Mouse (Mus musculus) heart, embryonic 11.5 days (tissue): ENCODE results near the gene Cdr2l. TPM values are rescaled to one million over a fixed set of nuclear protein-coding genes. Genes with fewer than 3 reads are reported as not detected.

ENCODE experiments used
- ATAC-seq: fragments of 200-750 bp; cut with Nextera tagmentation; replicated peaks from 2 replicates; pipeline ENCODE4 v1.8.0; 2017; ENCODE audit warnings: moderate library complexity; ENCODE audit not compliant: insufficient number of reproducible peaks, low FRiP score, low TSS enrichment
- H3K27ac ChIP-seq: fragments of 300-500 bp; sonication (generic); 2 replicates; pipeline ENCODE4 v1.5.1; 2014; ENCODE audit warnings: mild to moderate bottlenecking, low read depth, low read length
- H3K27me3 ChIP-seq: fragments of 300-500 bp; sonication (generic); 2 replicates; pipeline ENCODE4 v1.6.1; 2014; ENCODE audit warnings: mild to moderate bottlenecking, low read length, mixed read lengths; ENCODE audit not compliant: control insufficient read depth, insufficient read depth
- H3K36me3 ChIP-seq: fragments of 300-500 bp; sonication (generic); 2 replicates; pipeline ENCODE4 v1.6.1; 2014; ENCODE audit warnings: mild to moderate bottlenecking, low read length, moderate library complexity, mixed read lengths; ENCODE audit not compliant: control insufficient read depth, insufficient read depth
- H3K4me1 ChIP-seq: fragments of 300-500 bp; sonication (generic); 2 replicates; pipeline ENCODE4 v1.6.1; 2014; ENCODE audit warnings: low read length; ENCODE audit not compliant: control insufficient read depth, insufficient read depth
- H3K4me2 ChIP-seq: fragments of 300-500 bp; sonication (generic); 2 replicates; pipeline ENCODE4 v1.6.1; 2014; ENCODE audit warnings: mild to moderate bottlenecking, moderate library complexity
- H3K4me3 ChIP-seq: fragments of 300-500 bp; sonication (generic); 2 replicates; pipeline ENCODE4 v1.5.1; 2014; ENCODE audit warnings: low read depth, low read length
- H3K9ac ChIP-seq: fragments of 300-500 bp; sonication (generic); 2 replicates; pipeline ENCODE4 v1.6.1; 2014; ENCODE audit warnings: mild to moderate bottlenecking, low read depth, low read length, moderate library complexity
- H3K9me3 ChIP-seq: fragments of 300-500 bp; sonication (generic); replicated peaks from 2 replicates; pipeline ENCODE4 v1.6.1; 2016; ENCODE audit warnings: low read length; ENCODE audit not compliant: control insufficient read depth
- WGBS: fragments of 180-500 bp; shearing (Covaris S2); extraction: QIAGEN DNeasy Blood & Tissue Kit; methylation state at CpG from one replicate; pipeline ENCODE4 v1.1.7; 2014; ENCODE audit not compliant: insufficient replicate concordance; 5-methylcytosine and 5-hydroxymethylcytosine counted together
- polyA plus RNA-seq: library from polyadenylated mRNA; unstranded; fragments of >200 nt; fragmentation: Nextera tagmentation; extraction: Ambion mirVana; gene quantifications from 2 replicates; pipeline ENCODE4 v1.2.1, GENCODE M21; 2014

Cdr2l gene
- polyA plus RNA-seq, 1 experiment from 2014 or later: 7.8 TPM

GRCm38 (mm10) chr11:115437571-115438122 lies 55.9 kb downstream of the Cdr2l start:
- ATAC-seq: no peak
- H3K27ac ChIP-seq: no peak overlapping the region
- H3K9ac ChIP-seq: no peak overlapping the region
- peaks cover 9% of the 10 kb centered on the region for H3K4me1 ChIP-seq
- H3K4me2 ChIP-seq: no peak overlapping the region
- no peaks in the 10 kb centered on the region for H3K27me3 ChIP-seq
- no peak overlapping the region for H3K4me3 ChIP-seq
- H3K36me3 ChIP-seq: no peaks in the 10 kb centered on the region; the same call in 1 of the 2 replicates
- peaks cover 4% of the 10 kb centered on the region; the same call in 1 of the 2 replicates for H3K9me3 ChIP-seq
- WGBS: 73% methylated on average over 5 of the region's 5 CpGs

DNA sequence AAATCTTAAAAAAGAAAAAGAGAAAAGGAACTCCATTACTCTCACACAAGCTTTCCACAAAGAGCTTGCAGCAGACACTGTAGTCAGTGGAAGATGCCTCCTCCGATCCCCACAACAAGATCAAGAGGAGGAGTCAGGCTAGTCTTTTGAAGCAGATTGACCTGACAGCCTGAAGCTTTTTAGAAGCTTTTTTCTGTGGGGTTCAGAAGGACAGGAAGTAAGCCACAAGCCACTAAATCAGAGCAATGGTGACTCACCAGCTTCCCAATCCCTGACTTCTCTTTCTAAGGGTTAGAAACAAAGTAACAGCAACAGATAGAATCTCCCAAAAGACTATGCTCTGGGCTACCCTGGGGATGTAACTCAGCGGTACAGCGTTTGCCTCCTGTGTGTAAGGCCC lies 57.6 kb downstream of the Cdr2l start:
- Histone ChIP-seq H3K9me3 (peaks cover 4% of the 10 kb centered on the region; the same call in 1 of the 2 replicates), H3K27me3 (no peaks in the 10 kb centered on the region), H3K4me1 (peaks cover 9% of the 10 kb centered on the region), H3K27ac (no peak overlapping the region), H3K4me2 (no peak overlapping the region), H3K4me3 (no peak overlapping the region), H3K9ac (no peak overlapping the region), H3K36me3 (no peaks in the 10 kb centered on the region)
- 76% methylated on average over 3 of the region's 3 CpGs for WGBS
- no peak for ATAC-seq

DNA sequence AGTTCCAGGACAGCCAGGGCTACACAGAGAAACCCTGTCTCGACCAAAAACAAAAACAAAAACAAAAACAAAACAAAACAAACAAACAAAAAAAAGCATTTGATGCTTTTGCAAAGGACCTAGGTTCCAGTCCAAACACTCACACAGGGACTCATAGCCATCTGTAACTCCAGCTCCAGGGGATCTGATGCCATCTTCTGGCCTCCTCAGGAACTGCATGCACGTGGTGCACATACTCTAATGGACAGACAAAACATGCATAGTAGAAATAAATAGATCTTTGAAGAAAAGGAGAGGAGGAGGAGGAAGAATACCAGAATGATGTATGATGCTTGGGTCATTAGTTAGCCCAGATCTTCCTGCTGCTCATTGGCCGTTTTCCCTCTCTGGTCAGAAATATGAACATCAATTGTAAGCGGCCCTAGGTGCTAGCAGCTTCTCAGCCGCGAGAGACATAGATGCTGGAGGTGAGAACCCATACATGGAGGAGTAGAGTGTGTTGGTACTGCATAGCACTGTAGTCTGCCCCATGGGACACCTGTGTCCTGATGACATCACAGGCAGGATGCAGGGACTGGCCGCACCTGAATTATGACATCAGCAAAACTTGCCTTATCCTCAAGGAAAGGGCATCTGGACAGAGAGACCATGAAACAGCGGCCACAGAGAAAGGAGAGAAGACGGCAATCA lies 58.3 kb downstream of the Cdr2l start, which contains the start of gene Trim80:
Trim80 (plus strand) TSS at position 640 of the 690 bp plus-strand sequence.
- Histone ChIP-seq H3K27me3 (no peaks in the 10 kb centered on the region), H3K4me2 (no peak within 1 kb of the TSS), H3K4me1 (peaks cover 9% of the 10 kb centered on the region), H3K9me3 (peaks cover 4% of the 10 kb centered on the region; the same call in 1 of the 2 replicates), H3K36me3 (no peaks in the 10 kb centered on the region), H3K4me3 (no peak within 1 kb of the TSS), H3K9ac (no peak within 1 kb of the TSS), H3K27ac (no peak within 1 kb of the TSS)
- ATAC-seq: no peak
- WGBS: 85% methylated on average over 9 of the region's 9 CpGs

DNA sequence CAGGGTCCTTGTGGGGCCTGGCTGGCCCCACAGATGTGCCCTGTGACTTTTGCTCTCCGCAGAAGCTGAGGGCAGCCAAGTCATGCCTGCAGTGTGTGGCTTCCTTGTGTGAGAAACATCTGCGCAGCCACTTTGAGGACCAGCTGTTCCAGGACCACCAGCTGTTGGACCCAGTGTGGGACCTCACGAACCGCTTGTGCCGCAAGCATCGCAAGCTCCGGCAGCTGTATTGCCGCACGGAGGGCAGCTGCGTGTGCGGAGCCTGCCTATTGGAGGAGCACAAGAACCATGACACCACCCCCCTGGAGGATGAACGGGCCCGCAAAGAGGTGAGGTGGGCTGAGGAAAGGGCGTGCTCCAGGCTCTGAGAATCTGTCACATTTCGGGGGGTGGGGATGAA lies 59.7 kb downstream of the Cdr2l start:
- H3K27me3 ChIP-seq: no peaks in the 10 kb centered on the region
- no peak overlapping the region for H3K4me2 ChIP-seq
- H3K9ac ChIP-seq: no peak overlapping the region
- no peak overlapping the region for H3K27ac ChIP-seq
- H3K4me3 ChIP-seq: no peak overlapping the region
- ATAC-seq: no peak
- H3K36me3 ChIP-seq: no peaks in the 10 kb centered on the region
- H3K4me1 ChIP-seq: peaks cover 3% of the 10 kb centered on the region
- 47% methylated on average over 15 of the region's 15 CpGs for WGBS
- H3K9me3 ChIP-seq: peaks cover 4% of the 10 kb centered on the region; the same call in 1 of the 2 replicates

Other genes starting within 250 kb of the Cdr2l start
- 0.19 and 0.20 TPM in 2 replicates for gene Cd300lf, start 247.9 kb upstream of the Cdr2l start, polyA plus RNA-seq
- 26.4 and 31.1 TPM in 2 replicates for gene Slc9a3r1, start 218.6 kb upstream of the Cdr2l start, polyA plus RNA-seq
- 7.5 and 8.2 TPM in 2 replicates for gene Tmem104, start 194.4 kb upstream of the Cdr2l start, polyA plus RNA-seq
- 13.7 and 15.7 TPM in 2 replicates for gene Nat9, start 194.1 kb upstream of the Cdr2l start, polyA plus RNA-seq
- gene Grin2c, start 114.7 kb upstream of the Cdr2l start, polyA plus RNA-seq: 0.13 TPM in 1 of 2 replicates, not detected in the other
- 10.0 and 12.0 TPM in 2 replicates for gene Fdxr, start 104.9 kb upstream of the Cdr2l start, polyA plus RNA-seq
- 0.89 and 1.2 TPM in 2 replicates for gene Fads6, start 84.3 kb upstream of the Cdr2l start, polyA plus RNA-seq
- not detected in 2 replicates for gene Otop2, start 74.8 kb upstream of the Cdr2l start, polyA plus RNA-seq
- gene Ush1g, start 59.9 kb upstream of the Cdr2l start, polyA plus RNA-seq: 0.06 and 0.17 TPM in 2 replicates
- not detected in 2 replicates for gene Otop3, start 47.2 kb upstream of the Cdr2l start, polyA plus RNA-seq
- gene Hid1, start 14.2 kb upstream of the Cdr2l start, polyA plus RNA-seq: 6.2 and 7.8 TPM in 2 replicates
- 163 and 177 TPM in 2 replicates for gene Mrpl58, start 21.8 kb downstream of the Cdr2l start, polyA plus RNA-seq
- gene Atp5h, start 38.0 kb downstream of the Cdr2l start, polyA plus RNA-seq: 1,505 and 1,518 TPM in 2 replicates
- gene Kctd2, start 38.2 kb downstream of the Cdr2l start, polyA plus RNA-seq: 12.0 and 12.7 TPM in 2 replicates
- gene Trim80, start 58.6 kb downstream of the Cdr2l start, polyA plus RNA-seq: 0.26 TPM in 1 of 2 replicates, not detected in the other
- gene Slc16a5, start 80.6 kb downstream of the Cdr2l start, polyA plus RNA-seq: not detected in 2 replicates
- 5.1 and 5.7 TPM in 2 replicates for gene Armc7, start 93.8 kb downstream of the Cdr2l start, polyA plus RNA-seq
- 70.5 and 76.3 TPM in 2 replicates for gene Nt5c, start 109.9 kb downstream of the Cdr2l start, polyA plus RNA-seq
- 434 and 457 TPM in 2 replicates for gene Jpt1, start 132.5 kb downstream of the Cdr2l start, polyA plus RNA-seq
- gene Sumo2, start 154.4 kb downstream of the Cdr2l start, polyA plus RNA-seq: 702 and 712 TPM in 2 replicates
- gene Nup85, start 182.5 kb downstream of the Cdr2l start, polyA plus RNA-seq: 131 and 133 TPM in 2 replicates
- gene Mrps7, start 222.0 kb downstream of the Cdr2l start, polyA plus RNA-seq: 97.7 and 104 TPM in 2 replicates
- 17.9 and 21.0 TPM in 2 replicates for gene Gga3, start 222.1 kb downstream of the Cdr2l start, polyA plus RNA-seq
- 22.7 TPM in 2 replicates for gene Mif4gd, start 231.1 kb downstream of the Cdr2l start, polyA plus RNA-seq
- 35.6 and 35.7 TPM in 2 replicates for gene Slc25a19, start 246.4 kb downstream of the Cdr2l start, polyA plus RNA-seq